In the genomic region with DNA sequence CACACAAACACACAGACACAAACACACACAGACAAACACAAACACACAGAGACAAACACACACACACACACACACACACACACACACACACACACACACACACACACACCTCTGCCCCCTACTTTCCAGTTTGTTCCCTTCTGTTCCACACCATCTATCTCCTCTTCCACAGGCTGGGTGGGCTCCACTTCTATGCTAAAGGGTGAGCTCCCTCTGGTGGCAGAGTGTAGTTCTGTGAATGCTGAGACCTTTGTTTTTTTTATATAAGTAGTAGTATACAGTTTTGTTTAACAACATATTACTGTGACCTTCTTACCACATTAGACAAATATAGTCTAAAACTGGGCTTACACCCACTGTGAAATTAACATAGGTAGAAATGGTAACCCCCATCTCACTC, we compare ENCODE assay signal across 9 mouse cellular contexts.
A peak's percentile ranks its signal among the peaks of the same experiment; 100 is the strongest.
DNase-seq lines count a peak whose midpoint lies in the region; ATAC-seq and TF ChIP-seq lines count a peak whose summit lies in the region.
"Had no signal": no experiment of that assay in that cellular context is flagged by ENCODE, and none has a peak within 500 bp of the region (broad histone marks: within the 10 kb centered on the region; RNA-seq: fewer than 3 reads in every experiment).

No protein-coding gene starts in this region.

- H3K4me3 ChIP-seq in kidney, embryonic 16.5 days (ENCODE audit: low read length), result no peak overlapping the region
- H3K4me3 ChIP-seq in E14TG2a.4 (replicated peaks; ENCODE audit: low read length), result no peak overlapping the region
- no peak overlapping the region for H3K4me3 ChIP-seq in midbrain, embryonic 14.5 days (replicated peaks; ENCODE audit: low read depth, low read length)
- H3K4me3 ChIP-seq: megakaryocyte, embryonic 14.5 days had no signal

- no peaks in the 10 kb centered on the region for H3K27me3 ChIP-seq in kidney, embryonic 16.5 days (ENCODE audit: insufficient read depth, low read length)
- no peaks in the 10 kb centered on the region for H3K27me3 ChIP-seq in E14TG2a.4 (ENCODE audit: insufficient read depth, low read length)
- H3K27me3 ChIP-seq in midbrain, embryonic 14.5 days (ENCODE audit: control insufficient read depth, insufficient read depth, low read length), result no peaks in the 10 kb centered on the region

- no peaks in the 10 kb centered on the region for H3K9me3 ChIP-seq in kidney, embryonic 16.5 days (ENCODE audit: low read length)
- 0 out of 2 replicates have a peak, but pooled peaks cover 17% of the 10 kb centered on the region for H3K9me3 ChIP-seq in E14TG2a.4 (ENCODE audit: low read length)
- no peaks in the 10 kb centered on the region for H3K9me3 ChIP-seq in midbrain, embryonic 14.5 days (ENCODE audit: control insufficient read depth, low read length)
- H3K9me3 ChIP-seq: megakaryocyte, embryonic 14.5 days had no signal

- DNase-seq in kidney, adult 18-20 months, result peak; percentile 38
- DNase-seq in adrenal gland, adult 2 months, result peak; percentile 48
- DNase-seq in forelimb bud, embryonic 11.5 days (ENCODE audit: low read depth, low spot score), result peak; percentile 47
- DNase-seq in left cerebral cortex, adult 18-20 months (ENCODE audit: low spot score in 2 of 2), result peak; percentile 59 to 69
- DNase-seq in midbrain, embryonic 14.5 days, result peak; percentile 80
- DNase-seq in yolk sac, embryonic 10.5 days (ENCODE audit: low spot score), result peak; percentile 25

- no peak for ATAC-seq in kidney, embryonic 16.5 days (ENCODE audit: low FRiP score, low TSS enrichment)
- no peak for ATAC-seq in midbrain, embryonic 14.5 days (ENCODE audit: low FRiP score, low TSS enrichment)

- no peak overlapping the region for H3K27ac ChIP-seq in kidney, embryonic 16.5 days (ENCODE audit: low read length)
- H3K27ac ChIP-seq in midbrain, embryonic 14.5 days (replicated peaks; ENCODE audit: low read depth, low read length), result no peak overlapping the region

- no peak overlapping the region for H3K9ac ChIP-seq in kidney, embryonic 16.5 days (replicated peaks; ENCODE audit: low read length)
- no peak overlapping the region for H3K9ac ChIP-seq in midbrain, embryonic 14.5 days (replicated peaks; ENCODE audit: low read length)

- H3K4me1 ChIP-seq in kidney, embryonic 16.5 days (ENCODE audit: insufficient read depth, low read length), result no peaks in the 10 kb centered on the region
- no peaks in the 10 kb centered on the region for H3K4me1 ChIP-seq in E14TG2a.4 (replicated peaks; ENCODE audit: low read depth, low read length)
- no peaks in the 10 kb centered on the region for H3K4me1 ChIP-seq in midbrain, embryonic 14.5 days (ENCODE audit: control insufficient read depth, insufficient read depth, low read length)

- peak; percentile 39 for TF ChIP-seq CTCF in E14TG2a.4 (conservative IDR thresholded peaks at IDR 0.05; ENCODE audit: low read length)

- no peak overlapping the region for H3K4me2 ChIP-seq in kidney, embryonic 16.5 days (replicated peaks; ENCODE audit: low read depth, low read length)
- no peak overlapping the region for H3K4me2 ChIP-seq in midbrain, embryonic 14.5 days (ENCODE audit: low read length)

- no peaks in the 10 kb centered on the region for H3K36me3 ChIP-seq in kidney, embryonic 16.5 days (ENCODE audit: insufficient read depth, low read length)
- no peaks in the 10 kb centered on the region for H3K36me3 ChIP-seq in E14TG2a.4 (ENCODE audit: insufficient read depth, low read length)
- no peaks in the 10 kb centered on the region for H3K36me3 ChIP-seq in midbrain, embryonic 14.5 days (ENCODE audit: control insufficient read depth, insufficient read depth, low read length)

Comparison
In these comparisons a context has a peak if more than half of its experiments do, and no peak if none do; other contexts are left out.
1. DNase-seq: peak in every context shown above with its lines; median percentile 80 in midbrain, embryonic 14.5 days; 64 in left cerebral cortex, adult 18-20 months; 48 in adrenal gland, adult 2 months; 47 in forelimb bud, embryonic 11.5 days; 38 in kidney, adult 18-20 months; 25 in yolk sac, embryonic 10.5 days.